ENCODE assay signal across 12 mouse cellular contexts in the genomic region with DNA sequence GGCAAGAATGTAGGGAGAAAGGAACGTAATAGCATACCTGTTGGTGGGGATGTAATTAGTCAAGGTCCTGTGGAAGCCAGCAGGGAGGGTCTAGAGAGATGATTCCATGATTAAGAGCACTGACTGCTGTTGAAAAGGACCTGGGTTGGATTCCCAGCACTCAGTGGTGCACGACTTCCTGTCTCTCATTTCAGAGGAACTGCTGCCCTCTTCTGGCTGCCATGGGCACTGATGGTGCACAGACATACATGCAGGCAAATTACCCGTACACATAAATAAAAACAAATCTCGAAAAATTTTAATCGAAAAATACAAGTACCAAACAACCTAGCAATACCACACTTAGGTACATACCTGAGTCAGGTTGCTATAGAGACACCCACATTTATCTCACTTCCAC. TPM values are rescaled to one million over a fixed set of nuclear protein-coding genes. Genes with fewer than 3 reads are reported as not detected.
DNase-seq lines count a peak whose midpoint lies in the region; ATAC-seq and TF ChIP-seq lines count a peak whose summit lies in the region.
"Had no signal": no experiment of that assay in that cellular context is flagged by ENCODE, and none has a peak within 500 bp of the region (broad histone marks: within the 10 kb centered on the region; RNA-seq: fewer than 3 reads in every experiment).

No protein-coding gene starts in this region.

- H3K27me3 ChIP-seq in liver, embryonic 14.5 days (ENCODE audit: control insufficient read depth, insufficient read depth, low read length), result no peaks in the 10 kb centered on the region
- H3K27me3 ChIP-seq in CH12.LX (replicated peaks), result no peaks in the 10 kb centered on the region

- peak; percentile 29; the same call in 1 of the 2 replicates for TF ChIP-seq CTCF in gastrocnemius, adult 2 months (IDR thresholded peaks at IDR 0.05)
- TF ChIP-seq CTCF in liver, embryonic 14.5 days (IDR thresholded peaks at IDR 0.05; ENCODE audit: low read depth), result peak; percentile 56
- peak in 1 of 2 experiments; percentile 26; a peak in 1 of 4 replicates for TF ChIP-seq CTCF in CH12.LX (conservative IDR thresholded peaks at IDR 0.05 in 1 of 2, IDR thresholded peaks at IDR 0.05 in 1 of 2; ENCODE audit: low read depth in 2 of 2, low read length in 2 of 2)
- TF ChIP-seq CTCF in embryonic fibroblast, embryonic 13.5 days (IDR thresholded peaks at IDR 0.05; ENCODE audit: borderline replicate concordance, insufficient read depth, low read length), result peak; percentile 34; the same call in 1 of the 2 replicates

- TF ChIP-seq POLR2A in CH12.LX (IDR thresholded peaks at IDR 0.05; ENCODE audit: low read depth, low read length), result no peak
- TF ChIP-seq POLR2A in embryonic fibroblast, embryonic 13.5 days (IDR thresholded peaks at IDR 0.05; ENCODE audit: low read depth, low read length), result no peak

- no peak for ATAC-seq in liver, embryonic 14.5 days (ENCODE audit: insufficient read depth)

- intact Hi-C loops in gastrocnemius, adult 2 months (cut with DNase I), result no loop called here
- intact Hi-C loops in gastrocnemius, postnatal 14 days (cut with DNase I; ENCODE audit: low total_unique reads), result loop anchor here (10.0 kb wide), 1 partner anchor 167 kb away; no protein-coding TSS in a partner anchor

- TF ChIP-seq EP300 in liver, embryonic 14.5 days (IDR thresholded peaks at IDR 0.05; ENCODE audit: low read depth), result no peak
- TF ChIP-seq EP300 in CH12.LX (IDR thresholded peaks at IDR 0.05; ENCODE audit: low read length), result no peak

- H3K4me3 ChIP-seq in gastrocnemius, adult 2 months, result no peak overlapping the region
- H3K4me3 ChIP-seq in liver, embryonic 14.5 days (ENCODE audit: insufficient read depth in 1 of 2, low read depth in 2 of 2, low read length in 2 of 2), result no peak overlapping the region
- no peak overlapping the region for H3K4me3 ChIP-seq in CH12.LX (replicated peaks in 1 of 3; ENCODE audit: low read depth in 2 of 3, low read length in 2 of 3, poor library complexity in 1 of 3)
- H3K4me3 ChIP-seq in embryonic fibroblast, embryonic 13.5 days (ENCODE audit: insufficient read depth, low read length), result no peak overlapping the region

- H3K4me2 ChIP-seq in liver, embryonic 14.5 days (ENCODE audit: low read depth), result no peak overlapping the region
- H3K4me2 ChIP-seq in CH12.LX (ENCODE audit: insufficient read depth, low read depth, poor library complexity, severe bottlenecking), result no peak overlapping the region

- no peak overlapping the region for H3K9ac ChIP-seq in liver, embryonic 14.5 days (replicated peaks)
- no peak overlapping the region for H3K9ac ChIP-seq in CH12.LX (ENCODE audit: insufficient read depth, low read depth)

- H3K36me3 ChIP-seq in liver, embryonic 14.5 days (replicated peaks; ENCODE audit: control insufficient read depth, insufficient read depth, low read depth), result peaks cover 17% of the 10 kb centered on the region
- H3K36me3 ChIP-seq in CH12.LX (replicated peaks in 1 of 2; ENCODE audit: control insufficient read depth in 1 of 2, insufficient read depth in 1 of 2, low read length in 1 of 2), result peaks cover 13 to 23% of the 10 kb centered on the region in 2 experiments

- H3K27ac ChIP-seq in gastrocnemius, adult 2 months, result no peak overlapping the region
- no peak overlapping the region for H3K27ac ChIP-seq in liver, embryonic 14.5 days
- no peak overlapping the region for H3K27ac ChIP-seq in CH12.LX (ENCODE audit: insufficient read depth, low read depth)
- H3K27ac ChIP-seq in embryonic fibroblast, embryonic 13.5 days (ENCODE audit: insufficient read depth, low read length), result no peak overlapping the region
- H3K27ac ChIP-seq: macrophage had no signal

- no peak for DNase-seq in gastrocnemius, adult 2 months
- DNase-seq in gastrocnemius, postnatal 14 days, result no peak
- no peak for DNase-seq in liver, embryonic 14.5 days (ENCODE audit: low read depth in 3 of 3, low spot score in 3 of 3)
- no peak for DNase-seq in liver
- DNase-seq in CH12.LX (ENCODE audit: extremely low read depth), result no peak
- DNase-seq in gastrocnemius, postnatal 25 days, result no peak
- DNase-seq in retina, postnatal 1 day, result no peak
- DNase-seq: adrenal gland, adult 2 months; cerebellum, adult 9-11 months; kidney, adult 11 months had no signal

- H3K79me2 ChIP-seq in CH12.LX (replicated peaks; ENCODE audit: control insufficient read depth, extremely low read depth, insufficient read depth, poor library complexity, severe bottlenecking), result no peaks in the 10 kb centered on the region

- in situ Hi-C loops in CH12.LX (cut with MboI; ENCODE audit: low pct_ligation_motif_present, low pct_unique_long_range_greater_than_20kb, low sequenced_read_pairs), result no loop called here

- WGBS in liver, embryonic 14.5 days (ENCODE audit: insufficient replicate concordance), result 83% methylated on average over 5 of the region's 5 CpGs

- peak; percentile 19 for TF ChIP-seq RAD21 in CH12.LX (IDR thresholded peaks at IDR 0.05; ENCODE audit: low read depth, low read length)

- peaks cover 3% of the 10 kb centered on the region for H3K9me3 ChIP-seq in liver, embryonic 14.5 days (ENCODE audit: control insufficient read depth, low read length)
- H3K9me3 ChIP-seq in CH12.LX (replicated peaks; ENCODE audit: low read length), result peaks cover 4% of the 10 kb centered on the region

- dilution Hi-C loops in CH12.LX (cut with MboI; ENCODE audit: extremely low pct_ligation_motif_present, extremely low pct_unique_long_range_greater_than_20kb, low sequenced_read_pairs), result no loop called here

- no peaks in the 10 kb centered on the region for H3K4me1 ChIP-seq in liver, embryonic 14.5 days (replicated peaks; ENCODE audit: control insufficient read depth in 2 of 2, insufficient read depth in 2 of 2, low read length in 1 of 2)
- peaks cover 0 to 25% of the 10 kb centered on the region in 2 experiments; a peak in 2 of 4 replicates for H3K4me1 ChIP-seq in CH12.LX (ENCODE audit: control insufficient read depth in 1 of 2, insufficient read depth in 2 of 2)
- H3K4me1 ChIP-seq in embryonic fibroblast, embryonic 13.5 days (ENCODE audit: control insufficient read depth, insufficient read depth, low read length), result no peaks in the 10 kb centered on the region

TF ChIP-seq in CH12.LX, 34 proteins besides CTCF, POLR2A, EP300 and RAD21:
- TF ChIP-seq MYC (IDR thresholded peaks at IDR 0.05; ENCODE audit: low read depth, low read length) (no peak), SMC3 (IDR thresholded peaks at IDR 0.05; ENCODE audit: low read depth, low read length) (peak; percentile 17; the same call in 1 of the 2 replicates), E2F4 (IDR thresholded peaks at IDR 0.05; ENCODE audit: insufficient replicate concordance, low read depth, low read length) (no peak), GABPA (IDR thresholded peaks at IDR 0.05; ENCODE audit: insufficient replicate concordance, low read depth, low read length) (no peak), TCF12 (IDR thresholded peaks at IDR 0.05; ENCODE audit: low read depth, low read length) (no peak)

RNA-seq across cellular contexts. Expression of gene Degs1, which starts 28.8 kb away (rescaled TPM):
- total RNA-seq in gastrocnemius, adult 2 months (2021), result 10 to 100 TPM; 15.7 to 19.1 TPM
- total RNA-seq in gastrocnemius, postnatal 14 days (2021), result 10 to 100 TPM; 27.6 to 31.7 TPM
- 29.4 and 33.9 TPM in 2 replicates for polyA plus RNA-seq in liver, embryonic 14.5 days (2012; rRNA removed)
- polyA plus RNA-seq in liver, embryonic 14.5 days (2014; fragmentation: Nextera tagmentation; extraction: Ambion mirVana), result 72.8 and 75.3 TPM in 2 replicates
- total RNA-seq in CH12.LX (2012; rRNA removed) (54.2 and 57.8 TPM in 2 replicates), CH12.LX (2014; rRNA removed) (124 TPM in 2 replicates)
- 89.3 and 117 TPM in 2 replicates for polyA plus RNA-seq in CH12.LX (2012; ENCODE audit: insufficient read length, low read depth)
- polyA plus RNA-seq in embryonic fibroblast, embryonic 13.5 days (2011; ENCODE audit: insufficient read length, low read depth, missing spikeins), result 210 and 248 TPM in 2 replicates
- 10 to 100 TPM; 17.6 to 18.6 TPM for total RNA-seq in gastrocnemius, postnatal 25 days (2021)

RNA-seq across cellular contexts. Expression of gene Fbxo28, which starts 30.1 kb away (rescaled TPM):
- 10 to 100 TPM; 21.5 to 23.1 TPM for total RNA-seq in gastrocnemius, adult 2 months (2021)
- total RNA-seq in gastrocnemius, postnatal 14 days (2021), result 10 to 100 TPM; 19.2 to 19.4 TPM
- polyA plus RNA-seq in liver, embryonic 14.5 days (2012; rRNA removed), result 2.3 and 3.8 TPM in 2 replicates
- polyA plus RNA-seq in liver, embryonic 14.5 days (2014; fragmentation: Nextera tagmentation; extraction: Ambion mirVana), result 5.7 and 7.1 TPM in 2 replicates
- total RNA-seq in CH12.LX (2012; rRNA removed) (12.6 and 14.2 TPM in 2 replicates), CH12.LX (2014; rRNA removed) (12.7 and 13.3 TPM in 2 replicates)
- polyA plus RNA-seq in CH12.LX (2012; ENCODE audit: insufficient read length, low read depth), result 11.9 and 16.9 TPM in 2 replicates
- polyA plus RNA-seq in embryonic fibroblast, embryonic 13.5 days (2011; ENCODE audit: insufficient read length, low read depth, missing spikeins), result 25.7 and 34.1 TPM in 2 replicates
- total RNA-seq in gastrocnemius, postnatal 25 days (2021), result 10 to 100 TPM; 16.5 to 17.7 TPM
